Mouse (Mus musculus): ENCODE data around the gene Flt3. TPM values are rescaled to one million over a fixed set of nuclear protein-coding genes. Genes with fewer than 3 reads are reported as not detected.

The Flt3 gene
- polyA plus RNA-seq, 1 experiment: not detected

DNA sequence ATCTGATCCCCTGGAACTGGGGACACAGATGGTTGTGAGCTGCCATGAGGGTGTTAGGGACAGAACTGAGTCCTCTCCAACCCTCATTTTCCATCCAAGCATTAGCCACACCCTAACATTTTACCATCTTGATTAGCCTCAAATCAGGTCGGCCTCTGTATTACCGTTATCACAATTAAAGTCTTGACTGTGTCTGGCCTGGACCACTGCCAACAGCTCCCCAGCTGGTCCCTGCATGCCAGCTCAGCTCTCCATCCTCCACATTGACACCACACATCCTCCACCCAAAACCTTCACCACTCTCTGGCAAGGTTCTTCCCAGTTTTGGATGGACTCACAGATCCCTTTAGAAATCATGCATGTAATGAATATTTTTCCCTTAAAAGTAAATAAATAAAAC, 9.5 kb downstream of the Flt3 start:
- no peak overlapping the region for H3K4me3 ChIP-seq (ENCODE audit: insufficient read depth, low read length)
- H3K27ac ChIP-seq (ENCODE audit: insufficient read depth, low read length): no peak overlapping the region
- no peak for TF ChIP-seq POLR2A (IDR thresholded peaks at IDR 0.05; ENCODE audit: low read depth, low read length)
- no peak for TF ChIP-seq CTCF (IDR thresholded peaks at IDR 0.05; ENCODE audit: borderline replicate concordance, insufficient read depth, low read length)
- no peaks in the 10 kb centered on the region for H3K4me1 ChIP-seq (ENCODE audit: control insufficient read depth, insufficient read depth, low read length)

DNA sequence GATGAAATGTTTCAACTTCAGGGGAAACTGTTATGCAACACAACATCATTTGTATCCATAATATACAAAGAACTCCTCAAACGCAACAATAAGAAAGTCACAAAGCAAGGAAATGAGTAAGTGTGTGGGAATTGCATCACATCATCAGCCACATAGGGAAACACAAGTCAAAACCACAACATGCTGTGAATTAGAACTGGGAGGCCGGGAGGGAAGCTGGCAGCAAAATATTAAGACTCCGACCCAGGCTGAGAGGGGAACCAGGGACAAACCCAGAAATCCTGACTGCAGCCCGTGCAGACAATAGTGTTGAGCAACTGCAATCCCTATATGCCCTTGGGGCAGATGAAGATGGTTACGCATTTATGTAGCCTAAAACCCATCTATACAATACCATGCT, 11.2 kb downstream of the Flt3 start:
- Histone ChIP-seq H3K27ac (ENCODE audit: insufficient read depth, low read length) (no peak overlapping the region), H3K4me1 (ENCODE audit: control insufficient read depth, insufficient read depth, low read length) (no peaks in the 10 kb centered on the region), H3K4me3 (ENCODE audit: insufficient read depth, low read length) (no peak overlapping the region)
- TF ChIP-seq CTCF (IDR thresholded peaks at IDR 0.05; ENCODE audit: borderline replicate concordance, insufficient read depth, low read length) (no peak), POLR2A (IDR thresholded peaks at IDR 0.05; ENCODE audit: low read depth, low read length) (no peak)

DNA sequence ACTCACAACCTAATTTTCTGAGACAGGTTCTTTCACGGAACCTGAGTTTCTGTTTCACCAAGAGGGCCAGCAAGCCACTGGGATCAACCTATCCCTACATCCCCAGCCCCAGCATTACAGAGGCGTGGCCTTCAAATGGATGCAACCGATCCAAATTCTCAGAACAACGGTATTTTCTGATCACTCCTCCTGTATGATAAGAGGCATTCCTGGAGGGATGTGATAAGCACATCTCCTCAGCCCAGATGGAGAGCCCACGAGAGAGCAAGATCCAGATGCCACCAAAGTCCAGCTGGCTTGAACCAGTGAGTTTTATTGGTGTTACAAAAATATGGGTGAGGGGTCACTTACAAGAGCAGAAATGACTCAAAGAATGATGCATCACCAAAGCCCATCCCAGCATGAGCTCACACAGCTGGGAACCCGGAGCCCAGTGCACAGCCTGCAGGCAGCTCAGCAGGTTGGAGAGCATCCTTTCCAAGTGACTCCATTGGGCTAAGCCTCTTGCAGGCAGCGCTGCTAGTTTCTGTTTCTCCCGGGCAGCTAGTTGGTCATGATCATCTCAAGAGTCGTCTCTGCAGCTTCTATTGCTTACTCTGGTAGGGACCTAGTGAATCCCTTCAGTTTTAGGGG, 11.8 kb downstream of the Flt3 start:
- Histone ChIP-seq H3K4me3 (ENCODE audit: insufficient read depth, low read length) (no peak overlapping the region), H3K4me1 (ENCODE audit: control insufficient read depth, insufficient read depth, low read length) (no peaks in the 10 kb centered on the region), H3K27ac (ENCODE audit: insufficient read depth, low read length) (no peak overlapping the region)
- TF ChIP-seq POLR2A (IDR thresholded peaks at IDR 0.05; ENCODE audit: low read depth, low read length) (no peak), CTCF (IDR thresholded peaks at IDR 0.05; ENCODE audit: borderline replicate concordance, insufficient read depth, low read length) (no peak)

DNA sequence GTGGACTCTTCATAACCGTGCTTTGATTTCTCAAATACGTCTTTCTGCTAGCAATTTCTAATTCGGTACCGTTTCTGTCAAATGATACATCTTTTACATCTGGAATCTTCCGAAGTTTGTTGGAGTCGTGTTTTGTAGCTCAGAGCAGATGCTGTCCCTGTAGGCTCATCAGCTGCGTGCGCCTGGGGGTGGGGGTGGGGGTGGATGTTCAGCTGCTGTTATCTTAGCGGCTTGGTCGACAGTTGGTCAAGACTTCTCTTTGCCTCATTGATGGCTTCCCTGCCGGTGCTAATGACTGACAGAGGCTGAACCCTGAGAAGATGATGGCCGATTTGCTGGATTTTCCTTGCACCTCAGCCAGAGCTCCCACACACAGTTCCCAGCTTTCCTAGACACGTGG, 13.4 kb downstream of the Flt3 start:
- TF ChIP-seq POLR2A (IDR thresholded peaks at IDR 0.05; ENCODE audit: low read depth, low read length): no peak
- TF ChIP-seq CTCF (IDR thresholded peaks at IDR 0.05; ENCODE audit: borderline replicate concordance, insufficient read depth, low read length): no peak
- H3K4me1 ChIP-seq (ENCODE audit: control insufficient read depth, insufficient read depth, low read length): no peaks in the 10 kb centered on the region
- H3K4me3 ChIP-seq (ENCODE audit: insufficient read depth, low read length): no peak overlapping the region
- no peak overlapping the region for H3K27ac ChIP-seq (ENCODE audit: insufficient read depth, low read length)

DNA sequence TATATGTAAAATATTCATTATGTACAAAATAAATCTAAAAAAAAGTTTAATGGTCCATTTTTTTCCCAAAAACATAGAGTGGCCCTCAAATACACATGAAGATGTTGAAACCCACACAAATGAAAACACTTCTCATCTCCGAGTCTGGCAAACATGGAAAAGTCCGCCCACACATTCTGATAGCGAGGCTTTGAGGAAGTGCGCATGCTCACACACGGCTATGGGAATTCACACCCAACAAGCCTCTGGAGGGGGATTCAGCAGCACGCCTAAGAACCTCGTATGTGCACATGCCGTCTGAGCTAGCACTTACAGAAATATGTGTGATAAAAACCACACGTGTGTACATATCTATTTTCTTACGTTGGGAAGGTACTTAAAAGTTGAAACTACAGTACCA, 18.9 kb downstream of the Flt3 start:
- TF ChIP-seq CTCF (IDR thresholded peaks at IDR 0.05; ENCODE audit: borderline replicate concordance, insufficient read depth, low read length) (no peak), POLR2A (IDR thresholded peaks at IDR 0.05; ENCODE audit: low read depth, low read length) (no peak)
- H3K4me3 ChIP-seq (ENCODE audit: insufficient read depth, low read length): no peak overlapping the region
- no peaks in the 10 kb centered on the region for H3K4me1 ChIP-seq (ENCODE audit: control insufficient read depth, insufficient read depth, low read length)
- H3K27ac ChIP-seq (ENCODE audit: insufficient read depth, low read length): no peak overlapping the region

DNA sequence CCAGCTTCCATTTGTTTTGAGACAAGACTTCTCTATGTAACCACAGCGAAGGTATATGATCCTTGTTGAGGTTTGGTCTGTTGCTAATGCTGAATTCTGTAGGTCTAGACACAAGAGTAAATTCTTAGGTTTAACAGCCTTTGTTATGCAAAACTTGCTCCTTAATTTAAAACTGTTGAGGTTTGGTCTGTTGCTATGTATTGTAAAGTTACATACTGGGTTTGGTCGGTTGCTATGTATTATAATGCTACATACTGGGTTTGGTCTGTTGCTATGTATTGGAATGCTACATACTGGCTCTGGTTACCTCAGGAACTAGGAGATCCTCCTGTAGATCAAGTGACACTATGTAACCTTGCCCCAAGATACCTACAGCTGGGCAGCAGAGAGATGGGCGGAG, 20.8 kb downstream of the Flt3 start:
- no peak overlapping the region for H3K27ac ChIP-seq (ENCODE audit: insufficient read depth, low read length)
- H3K4me1 ChIP-seq (ENCODE audit: control insufficient read depth, insufficient read depth, low read length): no peaks in the 10 kb centered on the region
- H3K4me3 ChIP-seq (ENCODE audit: insufficient read depth, low read length): no peak overlapping the region
- no peak for TF ChIP-seq CTCF (IDR thresholded peaks at IDR 0.05; ENCODE audit: borderline replicate concordance, insufficient read depth, low read length)
- TF ChIP-seq POLR2A (IDR thresholded peaks at IDR 0.05; ENCODE audit: low read depth, low read length): no peak

DNA sequence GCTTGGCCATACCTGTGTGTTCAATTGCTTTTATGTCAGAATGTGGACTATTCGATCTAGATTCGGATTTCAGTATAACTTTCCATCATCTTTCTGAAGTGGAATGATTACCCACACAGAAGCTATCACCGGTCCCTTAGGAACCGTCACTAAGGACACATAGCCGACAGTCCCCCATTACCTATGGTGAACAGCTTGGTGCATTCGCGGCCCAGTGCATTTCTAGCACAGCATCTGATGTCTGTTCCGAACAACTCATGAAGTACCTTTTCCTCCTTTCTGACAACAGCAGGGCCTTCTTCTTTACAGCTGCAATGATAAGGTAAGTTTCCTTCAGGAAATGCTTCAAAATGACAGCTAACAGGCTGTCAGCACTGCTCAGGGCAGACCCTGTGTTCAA, 30.0 kb downstream of the Flt3 start:
- no peak overlapping the region for H3K27ac ChIP-seq (ENCODE audit: insufficient read depth, low read length)
- no peaks in the 10 kb centered on the region for H3K4me1 ChIP-seq (ENCODE audit: control insufficient read depth, insufficient read depth, low read length)
- H3K4me3 ChIP-seq (ENCODE audit: insufficient read depth, low read length): no peak overlapping the region
- TF ChIP-seq POLR2A (IDR thresholded peaks at IDR 0.05; ENCODE audit: low read depth, low read length): no peak
- TF ChIP-seq CTCF (IDR thresholded peaks at IDR 0.05; ENCODE audit: borderline replicate concordance, insufficient read depth, low read length): no peak

DNA sequence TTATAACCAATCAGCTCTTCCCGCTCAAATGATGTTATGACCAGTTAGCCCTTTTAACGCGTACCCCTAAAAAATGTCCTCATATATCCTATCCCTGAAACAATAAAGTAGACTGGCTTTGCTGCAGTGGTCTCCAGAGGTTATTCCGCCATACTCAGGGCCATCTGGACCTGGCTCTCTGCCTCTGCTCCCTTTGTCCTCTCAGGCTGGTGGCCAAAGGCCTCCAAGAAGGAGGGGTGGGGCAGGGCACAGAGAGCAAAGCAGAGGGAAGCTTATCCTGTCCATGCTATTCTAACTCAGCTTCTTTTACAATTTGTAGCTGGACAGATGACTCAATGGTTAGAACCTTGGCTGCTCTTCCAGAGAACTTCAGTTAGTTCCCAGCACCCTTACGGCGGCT, 32.1 kb downstream of the Flt3 start:
- Histone ChIP-seq H3K4me3 (ENCODE audit: insufficient read depth, low read length) (no peak overlapping the region), H3K27ac (ENCODE audit: insufficient read depth, low read length) (no peak overlapping the region), H3K4me1 (ENCODE audit: control insufficient read depth, insufficient read depth, low read length) (no peaks in the 10 kb centered on the region)
- TF ChIP-seq POLR2A (IDR thresholded peaks at IDR 0.05; ENCODE audit: low read depth, low read length) (no peak), CTCF (IDR thresholded peaks at IDR 0.05; ENCODE audit: borderline replicate concordance, insufficient read depth, low read length) (no peak)

DNA sequence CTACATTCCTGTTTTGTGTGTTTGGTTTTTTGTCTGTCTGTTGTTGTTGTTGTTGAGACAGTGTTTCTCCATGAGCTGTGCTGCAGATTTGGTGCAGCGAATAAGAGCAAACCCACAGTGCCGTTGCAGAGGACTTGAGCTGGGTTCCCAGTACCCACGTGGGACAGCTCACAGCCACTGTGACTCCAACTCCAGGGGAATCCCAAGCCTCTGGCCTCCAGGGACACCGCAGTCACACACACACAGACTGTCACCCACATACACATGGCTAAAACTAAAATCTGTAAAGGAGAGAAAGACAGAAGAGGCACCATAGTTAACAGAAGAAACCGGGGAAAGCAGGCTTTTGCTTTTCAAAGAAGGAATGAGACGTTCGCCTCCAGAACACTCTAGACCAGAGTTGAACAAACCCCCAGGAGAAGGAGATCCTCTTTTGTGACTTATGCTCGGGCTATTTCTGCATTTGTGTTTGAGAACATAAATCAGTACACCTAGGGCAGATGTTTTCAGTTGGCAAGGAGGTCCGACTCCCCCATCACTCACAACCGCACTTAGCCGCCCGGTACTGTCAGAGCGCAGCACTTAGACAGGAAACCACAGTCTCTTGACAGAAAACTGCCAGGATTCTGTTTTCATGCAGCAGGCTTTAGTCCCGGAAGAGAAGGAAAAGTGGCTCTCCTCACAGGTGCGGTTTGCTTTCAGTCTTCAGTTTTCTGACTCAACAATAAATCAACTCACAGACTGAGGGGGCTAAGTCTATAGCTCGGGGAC, 34.1 kb downstream of the Flt3 start:
- no peak overlapping the region for H3K4me3 ChIP-seq (ENCODE audit: insufficient read depth, low read length)
- TF ChIP-seq POLR2A (IDR thresholded peaks at IDR 0.05; ENCODE audit: low read depth, low read length): no peak
- no peak for TF ChIP-seq CTCF (IDR thresholded peaks at IDR 0.05; ENCODE audit: borderline replicate concordance, insufficient read depth, low read length)
- H3K27ac ChIP-seq (ENCODE audit: insufficient read depth, low read length): no peak overlapping the region
- H3K4me1 ChIP-seq (ENCODE audit: control insufficient read depth, insufficient read depth, low read length): no peaks in the 10 kb centered on the region

DNA sequence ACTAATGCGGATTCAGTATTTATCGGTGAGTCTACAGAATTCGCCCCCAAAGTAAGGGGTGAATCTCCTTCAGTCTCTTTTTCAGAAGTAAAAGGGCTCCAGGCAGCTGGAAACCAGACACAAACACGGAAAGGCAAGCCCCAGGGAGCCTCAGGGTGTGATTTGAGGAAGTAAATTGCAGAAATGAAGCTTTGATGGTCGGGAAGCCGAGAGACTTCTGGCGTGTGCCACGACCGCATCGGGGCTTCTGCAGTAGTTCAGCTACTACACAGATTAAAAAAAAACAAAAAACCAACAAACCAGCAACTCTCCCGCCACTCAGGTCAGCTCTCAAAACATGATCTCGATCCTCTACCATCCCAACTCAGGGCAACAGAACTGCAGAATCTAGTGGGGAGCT, 37.2 kb downstream of the Flt3 start:
- H3K4me1 ChIP-seq (ENCODE audit: control insufficient read depth, insufficient read depth, low read length): no peaks in the 10 kb centered on the region
- no peak overlapping the region for H3K27ac ChIP-seq (ENCODE audit: insufficient read depth, low read length)
- TF ChIP-seq CTCF (IDR thresholded peaks at IDR 0.05; ENCODE audit: borderline replicate concordance, insufficient read depth, low read length): no peak
- TF ChIP-seq POLR2A (IDR thresholded peaks at IDR 0.05; ENCODE audit: low read depth, low read length): no peak
- H3K4me3 ChIP-seq (ENCODE audit: insufficient read depth, low read length): no peak overlapping the region

Measured in embryonic fibroblast, embryonic 13.5 days (primary cell).